Mouse (Mus musculus): ENCODE data around the gene Tmem102. TPM values are rescaled to one million over a fixed set of nuclear protein-coding genes. Genes with fewer than 3 reads are reported as not detected.

The Tmem102 gene
- 1 to 10 TPM; 1.0 TPM for total RNA-seq (2021)
- long read RNA-seq, experiment 1: 0 reads
- long read RNA-seq, experiment 2: 0 reads

- DNase-seq: no peak
These were observed at the start of gene Tmem102 for GRCm38 (mm10) chr11:69804972-69805909. Gene Tmem102 (minus strand): TSS chr11:69805624.

- no peak for DNase-seq
These were observed 49.3 kb upstream of the Tmem102 start for GRCm38 (mm10) chr11:69854680-69855079.

GRCm38 (mm10) chr11:69853994-69854393 lies 48.6 kb upstream of the Tmem102 start:
- DNase-seq: no peak

- no peak for DNase-seq
These were observed 45.3 kb upstream of the Tmem102 start for GRCm38 (mm10) chr11:69850754-69851153.

- DNase-seq: no peak
These were observed 44.5 kb upstream of the Tmem102 start for GRCm38 (mm10) chr11:69849884-69850283.

- DNase-seq: no peak
These were observed 43.7 kb upstream of the Tmem102 start for GRCm38 (mm10) chr11:69849128-69849527.

GRCm38 (mm10) chr11:69848021-69848420 lies 42.6 kb upstream of the Tmem102 start:
- DNase-seq: no peak

GRCm38 (mm10) chr11:69846738-69847688 lies 41.6 kb upstream of the Tmem102 start:
- peak; percentile 48 for DNase-seq

GRCm38 (mm10) chr11:69846198-69846680 lies 40.8 kb upstream of the Tmem102 start, which contains the start of gene Plscr3:
Gene Plscr3 (plus strand): TSS chr11:69846376.
- DNase-seq: peak; percentile 97

GRCm38 (mm10) chr11:69838714-69839104 lies 33.3 kb upstream of the Tmem102 start:
- no peak for DNase-seq

- peak; percentile 94 for DNase-seq
These were observed 32.7 kb upstream of the Tmem102 start, which contains the start of gene Tmem256 for GRCm38 (mm10) chr11:69837952-69838713. Gene Tmem256 (plus strand): TSS chr11:69838514.

- DNase-seq: no peak
These were observed 32.2 kb upstream of the Tmem102 start, which contains the start of gene Nlgn2 for GRCm38 (mm10) chr11:69837604-69837951. Gene Nlgn2 (minus strand): TSS chr11:69837784.

GRCm38 (mm10) chr11:69836703-69837576 lies 31.5 kb upstream of the Tmem102 start:
- DNase-seq: peak; percentile 58

- DNase-seq: no peak
These were observed 30.5 kb upstream of the Tmem102 start for GRCm38 (mm10) chr11:69835966-69836335.

GRCm38 (mm10) chr11:69835326-69835965 lies 30.0 kb upstream of the Tmem102 start:
- DNase-seq: no peak

GRCm38 (mm10) chr11:69834001-69834549 lies 28.7 kb upstream of the Tmem102 start:
- DNase-seq: peak; percentile 61

- DNase-seq: no peak
These were observed 28.1 kb upstream of the Tmem102 start for GRCm38 (mm10) chr11:69833554-69833953.

GRCm38 (mm10) chr11:69828832-69829231 lies 23.4 kb upstream of the Tmem102 start:
- no peak for DNase-seq

GRCm38 (mm10) chr11:69823456-69823855 lies 18.0 kb upstream of the Tmem102 start:
- DNase-seq: no peak

GRCm38 (mm10) chr11:69822080-69822479 lies 16.7 kb upstream of the Tmem102 start, which contains the start of gene Spem1:
Gene Spem1 (minus strand): TSS chr11:69822180.
- DNase-seq: no peak
